Mouse (Mus musculus): ENCODE data around the gene Bcl7a.

- no peak for TF ChIP-seq MYOD1 (IDR thresholded peaks at IDR 0.05; ENCODE audit: control insufficient read depth in 1 of 3, insufficient read length in 2 of 3, low read depth in 2 of 3)
- TF ChIP-seq POLR2A (IDR thresholded peaks at IDR 0.05; ENCODE audit: insufficient read length, low read depth), result peak; percentile 82
- peak; percentile 71 for TF ChIP-seq USF1 (IDR thresholded peaks at IDR 0.05; ENCODE audit: low read depth)
- no peak for TF ChIP-seq TCF3 (IDR thresholded peaks at IDR 0.05; ENCODE audit: insufficient read length, low read depth)
- TF ChIP-seq REST (IDR thresholded peaks at IDR 0.05; ENCODE audit: insufficient read depth, insufficient read length), result no peak
- peak; percentile 79 for TF ChIP-seq POLR2AphosphoS2 (IDR thresholded peaks at IDR 0.05; ENCODE audit: insufficient read length, low read depth)
- no peak for TF ChIP-seq TCF12 (IDR thresholded peaks at IDR 0.05; ENCODE audit: insufficient read depth, poor library complexity, severe bottlenecking)
- no peak for TF ChIP-seq SRF (IDR thresholded peaks at IDR 0.05; ENCODE audit: control insufficient read depth, insufficient read length, low read depth)
- peak; percentile 54 for TF ChIP-seq MAX (IDR thresholded peaks at IDR 0.05; ENCODE audit: low read depth)
- no peak for TF ChIP-seq MYOG (IDR thresholded peaks at IDR 0.05; ENCODE audit: control insufficient read depth in 1 of 3, insufficient read depth in 1 of 3, insufficient read length in 2 of 3, low read depth in 2 of 3)
- no peak for TF ChIP-seq CEBPB (IDR thresholded peaks at IDR 0.05; ENCODE audit: insufficient read depth, poor library complexity, severe bottlenecking)
These were observed 50.8 kb downstream of the Bcl7a start, which contains the start of gene Mlxip for GRCm38 (mm10) chr5:123394303-123394956.

All from myocyte (in vitro differentiated cells).